Mouse (Mus musculus) ES-E14 (cell line): ENCODE measurements around the gene Cox7a2.

Source experiments
- HCFC1 ChIP-seq: IDR thresholded peaks from 2 replicates; pipeline ENCODE4 v1.6.1; 2012; ENCODE audit warnings: low read length, inconsistent platforms, borderline replicate concordance; ENCODE audit not compliant: insufficient read depth
- MAFK ChIP-seq: IDR thresholded peaks from 2 replicates; pipeline ENCODE4 v1.6.1; 2014; ENCODE audit warnings: mild to moderate bottlenecking, low read depth, low read length, inconsistent platforms; ENCODE audit not compliant: insufficient read depth
- ZC3H11A ChIP-seq: IDR thresholded peaks from 2 replicates; pipeline ENCODE4 v1.6.1; 2012; ENCODE audit warnings: low read depth, mild to moderate bottlenecking, inconsistent platforms, low read length, borderline replicate concordance
- ZNF384 ChIP-seq: IDR thresholded peaks from 2 replicates; pipeline ENCODE4 v1.6.1; 2012; ENCODE audit warnings: low read depth, low read length, inconsistent platforms

GRCm38 (mm10) chr9:79766991-79767545, 7.4 kb upstream of the Cox7a2 start:
- no peak for TF ChIP-seq ZC3H11A
- TF ChIP-seq MAFK: no peak
- no peak for TF ChIP-seq HCFC1
- TF ChIP-seq ZNF384: no peak
